Mouse (Mus musculus) R1 (cell line): ENCODE data around the gene Hoxb6.

Source experiments
- DNase-seq: peaks from one replicate; pipeline ENCODE4 v3.0.0-alpha.2; 2018; ENCODE audit warnings: low read depth, low spot score

The Hoxb6 gene

DNA sequence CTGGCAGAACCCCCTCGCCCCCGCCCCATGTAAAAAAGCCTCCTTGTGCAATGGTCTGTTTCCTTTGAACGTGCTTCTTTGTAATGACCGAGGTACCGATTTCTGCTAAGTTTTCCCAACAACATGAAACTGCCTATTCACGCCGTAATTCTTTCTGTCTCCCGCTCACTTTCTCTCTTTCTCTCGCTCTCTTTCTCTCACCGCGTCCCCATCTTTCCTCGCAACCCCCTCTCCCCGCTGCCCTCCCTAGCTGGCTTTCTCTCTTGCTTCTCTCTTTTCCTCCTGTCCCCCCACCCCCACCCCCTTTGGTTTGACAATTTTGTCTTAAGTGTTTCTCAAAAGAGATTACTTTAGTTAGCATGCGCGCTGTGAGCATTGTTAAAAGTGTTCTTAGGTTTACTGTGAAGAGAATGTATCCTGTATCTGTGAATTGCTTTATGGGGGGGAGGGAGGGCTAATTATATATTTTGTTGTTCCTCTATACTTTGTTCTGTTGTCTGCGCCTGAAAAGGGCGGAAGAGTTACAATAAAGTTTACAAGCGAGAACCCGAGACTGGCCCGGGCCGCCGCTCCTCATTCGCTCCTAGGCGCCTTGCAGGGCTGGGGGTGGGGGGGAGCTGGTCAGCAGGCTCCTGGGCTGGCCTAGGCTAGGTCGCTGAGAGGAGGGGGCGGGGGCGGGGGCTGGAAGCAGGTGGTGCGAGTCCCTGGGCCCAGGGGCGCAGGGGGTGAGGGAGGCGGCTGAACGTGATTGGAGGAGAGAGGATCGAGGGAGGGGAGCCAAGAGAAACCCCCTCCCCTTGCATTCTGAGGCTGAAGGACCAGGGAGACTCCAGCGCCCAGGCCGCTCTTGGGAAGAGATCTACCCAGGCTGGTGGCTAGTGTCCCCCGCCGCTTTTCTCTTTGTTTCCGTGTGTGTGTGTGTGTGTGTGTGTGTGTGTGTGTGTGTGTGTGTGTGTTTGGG, 7.2 kb upstream of the Hoxb6 start:
- DNase-seq, result no peak

GRCm38 (mm10) chr11:96285771-96286738, 6.2 kb upstream of the Hoxb6 start, which contains the start of gene Hoxb7:
Hoxb7 (plus strand) TSS chr11:96286623.
- DNase-seq, result no peak

DNA sequence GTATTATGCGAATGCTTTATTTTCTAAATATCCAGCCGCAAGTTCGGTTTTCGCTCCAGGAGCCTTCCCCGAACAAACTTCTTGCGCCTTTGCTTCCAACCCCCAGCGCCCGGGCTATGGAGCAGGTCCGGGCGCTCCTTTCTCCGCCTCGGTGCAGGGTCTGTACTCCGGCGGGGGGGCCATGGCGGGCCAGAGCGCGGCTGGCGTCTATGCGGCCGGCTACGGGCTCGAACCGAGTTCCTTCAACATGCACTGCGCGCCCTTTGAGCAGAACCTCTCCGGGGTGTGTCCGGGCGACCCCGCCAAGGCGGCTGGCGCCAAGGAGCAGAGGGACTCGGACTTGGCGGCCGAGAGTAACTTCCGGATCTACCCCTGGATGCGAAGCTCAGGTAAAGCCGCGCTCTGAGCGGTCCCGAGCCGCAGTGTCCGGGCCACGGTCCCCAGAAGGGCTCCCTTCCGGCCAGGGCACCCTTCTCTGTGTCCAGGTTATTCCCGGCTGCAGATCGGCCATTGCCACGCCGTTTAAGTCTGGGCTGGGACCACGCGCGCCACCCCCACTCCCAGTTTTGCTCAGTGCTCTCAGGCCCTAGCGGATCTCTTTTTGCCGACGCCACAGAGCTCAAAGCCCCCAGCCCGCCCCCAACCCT, 5.4 kb upstream of the Hoxb6 start:
- no peak for DNase-seq

DNA sequence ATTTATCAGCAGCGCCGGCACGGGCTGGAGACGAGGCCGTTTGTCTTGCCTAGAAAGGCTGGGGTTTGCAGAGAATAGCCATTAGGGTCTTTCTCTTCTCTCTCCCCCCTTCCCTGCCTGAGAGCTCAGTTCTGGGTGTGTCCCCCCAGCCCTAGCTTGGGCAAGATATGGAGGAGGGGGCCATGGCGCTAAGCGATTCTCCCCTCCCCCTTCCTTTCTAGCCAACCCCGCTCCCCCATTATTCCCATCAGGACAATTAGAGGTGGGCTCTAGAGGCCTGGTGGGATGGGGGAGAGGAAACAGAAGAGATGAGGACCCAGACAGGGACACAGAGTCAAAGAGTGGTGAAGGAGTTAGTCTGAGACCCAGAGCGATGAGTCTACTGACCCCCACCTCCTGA, 4.9 kb upstream of the Hoxb6 start:
- no peak for DNase-seq

GRCm38 (mm10) chr11:96288455-96289221, 3.6 kb upstream of the Hoxb6 start:
- DNase-seq, result no peak

- DNase-seq, result no peak
Observed at GRCm38 (mm10) chr11:96289293-96289692, 3.0 kb upstream of the Hoxb6 start.

- no peak for DNase-seq
Observed at GRCm38 (mm10) chr11:96289837-96290236, 2.4 kb upstream of the Hoxb6 start.

DNA sequence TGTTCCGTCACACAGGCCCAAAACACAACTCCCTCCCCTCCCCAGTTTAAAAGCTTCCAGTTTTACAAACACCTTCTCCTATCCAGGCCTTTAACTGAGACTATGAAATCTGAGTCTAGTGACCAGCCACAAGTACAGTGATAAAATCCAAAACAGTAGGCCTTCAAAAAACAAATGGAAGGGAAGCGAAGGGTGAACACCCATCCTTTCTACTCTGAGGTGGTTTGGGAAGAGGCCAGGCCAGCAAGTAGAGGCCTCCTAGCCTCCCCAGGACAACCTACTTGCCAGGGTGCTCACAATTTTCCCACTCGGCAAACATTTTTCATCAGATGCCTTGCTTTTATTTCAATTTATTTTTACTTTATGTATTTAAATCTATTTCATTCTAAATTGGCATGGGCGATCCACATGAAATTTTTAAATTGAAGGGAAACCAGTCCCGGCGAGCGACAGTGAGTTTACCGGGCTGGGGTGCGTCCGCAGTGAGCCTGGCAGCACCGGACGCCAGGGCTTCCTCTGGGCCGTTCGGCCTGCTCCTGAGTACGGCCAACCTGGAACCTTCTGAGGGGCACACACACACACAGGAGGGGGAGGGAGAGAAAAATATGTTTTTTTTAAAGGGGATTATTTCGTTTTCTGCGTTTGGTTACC, 1.4 kb upstream of the Hoxb6 start:
- no peak for DNase-seq

DNA sequence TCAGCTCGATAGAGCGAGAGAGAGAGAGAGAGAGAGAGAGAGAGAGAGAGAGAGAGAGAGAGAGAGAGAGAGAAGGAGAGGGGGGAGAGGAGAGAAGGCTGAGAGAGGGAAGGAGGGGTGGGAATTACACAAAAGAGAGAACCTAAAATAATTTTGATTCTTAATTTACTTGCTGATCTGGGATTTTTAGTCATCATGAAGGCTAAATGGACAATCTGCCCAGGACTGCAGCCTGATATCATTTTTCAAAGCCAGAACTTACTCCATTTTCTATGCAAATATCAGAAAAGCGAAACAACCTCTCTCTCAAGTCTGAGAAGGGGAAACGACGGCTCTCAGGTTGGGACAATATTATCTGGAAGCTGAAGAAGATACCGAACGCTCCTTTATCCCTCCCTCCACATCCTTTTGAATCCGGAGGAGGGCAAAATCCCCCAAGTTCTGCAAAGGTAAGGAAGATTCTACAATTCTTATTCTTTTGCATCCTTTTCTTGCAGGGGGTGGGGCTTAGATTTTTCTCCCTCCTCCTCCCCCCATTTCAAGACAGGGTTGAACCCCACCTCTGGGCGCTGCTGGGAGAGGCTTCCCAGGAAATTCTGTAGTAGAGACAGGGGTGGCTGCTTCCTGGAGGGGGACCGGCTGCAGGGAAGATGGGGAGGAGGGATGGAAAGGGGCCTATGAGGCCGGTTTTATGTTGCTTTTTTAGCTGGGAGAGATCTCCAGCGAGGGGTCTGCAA, 457 bp downstream of the Hoxb6 start:
- DNase-seq, result no peak

DNA sequence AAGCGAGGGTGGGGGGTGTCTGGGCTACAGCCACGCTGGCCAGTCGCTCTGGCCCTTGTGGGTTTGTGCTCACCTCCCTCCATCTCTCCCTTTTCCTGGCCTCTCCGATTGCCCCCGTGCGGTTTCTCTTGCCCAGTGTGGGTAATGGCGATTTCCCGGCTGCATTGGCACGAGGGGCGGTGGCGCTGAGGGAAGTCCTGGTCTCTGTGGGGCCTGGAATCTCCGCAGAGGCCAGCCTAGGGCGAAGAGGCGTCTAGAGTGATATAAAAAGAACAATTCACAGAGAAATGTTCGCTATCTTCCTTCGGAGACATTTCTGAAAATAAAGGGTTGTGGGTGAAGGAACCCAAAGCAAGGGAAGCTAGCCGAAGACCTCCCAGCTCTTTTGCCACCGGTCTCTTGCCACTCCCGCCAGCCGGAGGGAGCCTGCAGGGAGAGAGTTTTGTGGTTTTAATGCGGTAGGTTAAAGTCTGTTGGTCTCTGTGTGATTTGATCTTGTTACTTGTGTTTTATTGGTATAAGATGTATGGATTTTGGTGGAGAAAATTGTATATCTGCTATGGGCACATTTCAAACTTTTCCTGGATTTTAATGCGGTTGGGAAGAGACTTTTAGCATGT, 1.1 kb downstream of the Hoxb6 start:
- DNase-seq, result no peak

DNA sequence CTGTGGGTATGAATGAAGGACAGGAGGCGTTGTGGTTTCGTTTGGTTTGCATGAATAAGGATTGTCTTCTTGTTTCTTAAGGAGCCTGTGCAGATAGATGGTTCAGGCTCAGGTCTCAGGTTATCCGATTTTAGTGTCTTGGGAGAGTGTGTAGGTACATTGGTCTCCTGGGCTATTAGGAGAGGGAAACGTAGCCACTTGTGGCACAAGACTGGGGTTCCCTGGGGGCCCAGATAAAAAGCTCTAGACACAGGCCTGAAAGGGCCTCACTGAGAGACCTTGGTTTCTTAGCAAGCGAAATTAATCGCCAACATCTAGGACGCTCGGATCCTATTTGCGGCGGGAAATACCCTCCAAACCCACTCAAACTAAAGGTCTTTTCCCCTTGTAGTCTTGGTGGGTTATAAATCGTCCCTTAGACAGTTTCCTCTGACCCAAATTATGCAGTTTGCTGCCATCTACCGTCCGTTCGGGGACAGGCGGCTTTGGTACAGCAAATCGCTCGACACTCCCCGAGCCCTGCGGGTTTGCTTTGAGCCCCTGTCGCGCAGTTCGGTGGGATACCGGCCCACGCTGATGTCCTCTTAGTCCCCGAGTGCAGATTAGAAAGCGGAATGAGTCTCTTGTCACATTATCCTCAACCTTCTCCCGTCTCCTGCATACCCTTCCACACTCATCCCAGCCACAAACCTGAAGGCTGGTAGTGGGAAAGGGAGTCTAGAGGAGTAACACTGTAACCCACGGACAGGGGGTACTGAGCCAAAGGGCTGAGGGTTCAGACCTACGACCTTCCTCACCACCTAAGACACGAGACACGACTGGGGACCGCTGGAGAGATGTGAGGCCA, 2.2 kb downstream of the Hoxb6 start:
- peak; percentile 88 for DNase-seq

DNA sequence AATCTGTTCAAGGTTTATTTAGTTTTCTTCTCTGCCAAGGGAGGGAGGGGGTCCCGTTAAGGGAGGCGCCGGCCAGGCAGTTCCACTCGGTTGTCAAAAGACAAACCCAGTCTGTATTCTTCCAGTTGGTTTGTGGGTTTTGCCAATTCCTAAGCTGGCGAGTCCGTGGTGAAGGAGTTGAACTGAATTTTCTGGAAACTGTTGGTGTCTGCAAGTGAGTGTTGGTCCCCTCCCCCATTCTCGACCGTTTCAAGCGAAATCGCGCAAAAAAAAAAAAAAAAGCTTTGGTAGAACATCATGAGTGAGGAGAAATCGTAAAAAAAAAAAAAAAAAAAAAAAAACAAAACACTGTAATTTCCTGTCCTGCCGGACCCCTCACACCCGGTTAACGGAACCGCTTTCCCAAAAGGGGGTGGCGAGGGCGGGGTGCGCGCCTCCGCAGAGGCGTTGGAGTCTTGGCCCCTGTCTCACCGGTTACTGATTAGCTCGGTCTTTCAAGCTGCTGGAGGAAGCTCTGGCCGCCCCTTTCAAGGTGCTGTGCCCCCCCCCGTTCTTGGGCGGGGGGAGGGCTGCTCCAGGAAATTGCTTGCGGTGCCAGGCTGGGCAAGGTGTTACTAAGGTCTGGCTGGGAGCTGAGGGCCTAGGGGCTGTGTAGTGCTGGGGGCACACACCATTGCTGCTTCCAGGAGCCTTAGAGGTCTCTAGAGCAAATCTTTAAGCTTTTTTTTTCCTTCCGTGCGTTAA, 3.0 kb downstream of the Hoxb6 start:
- no peak for DNase-seq

DNA sequence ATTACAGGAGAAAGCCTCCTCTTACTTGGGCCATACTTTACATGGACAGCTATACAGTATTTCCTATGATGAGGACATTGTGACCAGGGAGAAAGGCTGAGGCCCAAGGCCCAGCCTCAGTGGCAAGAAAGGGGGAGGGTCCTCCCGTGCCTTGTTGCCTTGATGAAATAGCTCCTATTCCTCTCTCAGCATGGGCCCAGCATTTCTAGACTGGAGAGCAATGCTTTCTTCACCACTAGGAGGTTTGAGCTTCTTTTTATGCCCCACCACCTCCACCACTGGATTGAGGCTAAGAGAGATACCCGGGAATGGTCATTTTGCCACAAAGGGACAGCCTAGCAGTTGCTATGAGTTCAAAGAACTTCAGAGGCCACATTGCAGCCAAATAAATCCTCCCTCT, 4.7 kb downstream of the Hoxb6 start:
- no peak for DNase-seq

- DNase-seq, result no peak
Observed at GRCm38 (mm10) chr11:96297428-96297827, 5.2 kb downstream of the Hoxb6 start.

DNA sequence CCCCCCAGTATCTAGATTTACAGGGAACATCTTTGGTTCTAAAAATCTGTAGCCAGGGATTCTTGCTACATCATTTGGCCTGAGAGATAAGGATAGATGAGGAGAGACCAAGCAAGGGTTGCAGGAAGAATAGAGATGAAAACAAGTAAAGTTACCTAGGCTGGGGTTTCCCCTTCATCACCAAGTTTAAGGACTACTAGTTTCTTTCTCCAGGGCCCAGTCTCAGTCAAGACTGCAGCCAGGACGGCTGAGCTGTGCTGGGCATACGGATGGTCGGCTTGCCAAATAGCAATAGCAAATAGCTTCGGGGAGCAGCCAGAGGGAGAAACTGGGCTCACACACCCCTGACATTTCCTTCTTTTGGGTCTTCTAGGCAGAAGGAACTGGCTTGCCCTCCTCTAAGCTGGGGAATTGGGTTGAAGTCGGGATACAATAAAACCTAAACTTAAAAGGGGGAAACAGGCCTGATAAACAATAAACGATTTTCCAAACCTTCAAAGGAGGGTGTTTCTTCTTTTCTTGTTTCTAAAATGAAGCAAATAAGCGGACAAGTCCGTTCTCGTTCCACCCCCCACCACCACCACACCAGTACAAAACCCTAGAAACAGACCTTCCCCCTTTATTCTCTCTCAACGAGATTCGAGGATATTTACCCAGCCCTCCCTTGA, 5.8 kb downstream of the Hoxb6 start:
- no peak for DNase-seq

DNA sequence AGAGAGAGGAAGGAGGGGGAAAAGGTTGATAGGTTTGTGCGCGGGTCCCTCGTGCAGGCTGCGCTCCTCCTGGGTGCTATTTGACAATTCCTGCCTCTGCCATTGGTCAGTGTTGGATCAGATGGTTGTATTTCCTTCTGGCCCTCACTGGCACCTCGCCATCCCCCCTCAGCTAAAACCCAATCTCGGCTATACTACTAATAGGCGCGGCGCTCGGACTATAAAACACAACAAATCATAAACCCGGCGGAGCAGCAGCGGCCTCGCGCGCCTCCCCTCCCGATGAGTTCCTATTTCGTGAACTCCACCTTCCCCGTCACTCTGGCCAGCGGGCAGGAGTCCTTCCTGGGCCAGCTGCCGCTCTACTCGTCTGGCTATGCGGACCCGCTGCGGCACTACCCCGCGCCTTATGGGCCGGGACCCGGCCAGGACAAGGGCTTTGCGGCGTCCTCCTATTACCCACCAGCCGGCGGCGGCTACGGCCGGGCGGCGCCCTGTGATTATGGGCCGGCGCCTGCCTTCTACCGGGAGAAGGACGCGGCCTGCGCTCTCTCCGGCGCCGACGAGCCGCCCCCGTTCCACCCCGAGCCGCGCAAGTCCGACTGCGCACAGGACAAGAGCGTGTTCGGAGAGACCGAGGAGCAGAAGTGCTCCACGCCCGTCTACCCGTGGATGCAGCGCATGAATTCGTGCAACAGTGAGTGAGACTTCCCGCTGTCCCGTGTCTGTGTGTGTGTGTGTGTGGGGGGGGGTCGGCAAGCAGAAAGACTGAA, 6.8 kb downstream of the Hoxb6 start:
- DNase-seq, result no peak
